Mouse (Mus musculus) kidney, postnatal 0 days (tissue): ENCODE measurements at regions not wholly inside any gene's neighbourhood (a gene's known extent, or its start where the extent isn't known, plus 50 kb on each side); places are given as distances from the start of the nearest gene placed in this dataset.

ENCODE experiments used
- ATAC-seq: fragments of 200-750 bp; cut with Nextera tagmentation; replicated peaks from 2 replicates; pipeline ENCODE4 v1.8.0; 2017; ENCODE audit warnings: low read depth, moderate number of reproducible peaks, moderate TSS enrichment, moderate library complexity; ENCODE audit not compliant: low FRiP score
- DNase-seq: peaks from one replicate; pipeline ENCODE4 v3.0.0-alpha.2; 2016; ENCODE audit warnings: low spot score
- H3K27ac ChIP-seq: fragments of 300-500 bp; sonication (generic); 2 replicates; pipeline ENCODE4 v1.5.1; 2014; ENCODE audit warnings: mild to moderate bottlenecking
- H3K27me3 ChIP-seq: fragments of 300-500 bp; sonication (generic); 2 replicates; pipeline ENCODE4 v1.6.1; 2014; ENCODE audit warnings: low read length, mixed read lengths; ENCODE audit not compliant: insufficient read depth
- H3K36me3 ChIP-seq: fragments of 300-500 bp; sonication (generic); 2 replicates; pipeline ENCODE4 v1.6.1; 2014; ENCODE audit warnings: low read length, mixed read lengths; ENCODE audit not compliant: insufficient read depth
- H3K4me1 ChIP-seq: fragments of 300-500 bp; sonication (generic); replicated peaks from 2 replicates; pipeline ENCODE4 v1.6.1; 2014; ENCODE audit warnings: antibody characterized with exemption, low read length, mixed read lengths; ENCODE audit not compliant: insufficient read depth
- H3K4me2 ChIP-seq: fragments of 300-500 bp; sonication (generic); 2 replicates; pipeline ENCODE4 v1.6.1; 2014; ENCODE audit warnings: mild to moderate bottlenecking, low read length, moderate library complexity, mixed read lengths
- H3K4me3 ChIP-seq: fragments of 300-500 bp; sonication (generic); replicated peaks from 2 replicates; pipeline ENCODE4 v1.5.1; 2014; ENCODE audit warnings: low read depth, low read length
- H3K9ac ChIP-seq: fragments of 300-500 bp; sonication (generic); 2 replicates; pipeline ENCODE4 v1.6.1; 2014; ENCODE audit warnings: low read depth, low read length
- H3K9me3 ChIP-seq: fragments of 300-500 bp; sonication (generic); replicated peaks from 2 replicates; pipeline ENCODE4 v1.6.1; 2016; ENCODE audit warnings: low read length, inconsistent platforms, mixed read lengths
- CTCF ChIP-seq: IDR thresholded peaks from 2 replicates; pipeline ENCODE4 v1.5.1; 2016; ENCODE audit warnings: antibody characterized with exemption, low read depth, mild to moderate bottlenecking, moderate library complexity
- WGBS: fragments of 180-500 bp; shearing (Covaris S2); extraction: QIAGEN DNeasy Blood & Tissue Kit; methylation state at CpG from one replicate; pipeline ENCODE4 v1.1.7; 2014; 5-methylcytosine and 5-hydroxymethylcytosine counted together

DNA sequence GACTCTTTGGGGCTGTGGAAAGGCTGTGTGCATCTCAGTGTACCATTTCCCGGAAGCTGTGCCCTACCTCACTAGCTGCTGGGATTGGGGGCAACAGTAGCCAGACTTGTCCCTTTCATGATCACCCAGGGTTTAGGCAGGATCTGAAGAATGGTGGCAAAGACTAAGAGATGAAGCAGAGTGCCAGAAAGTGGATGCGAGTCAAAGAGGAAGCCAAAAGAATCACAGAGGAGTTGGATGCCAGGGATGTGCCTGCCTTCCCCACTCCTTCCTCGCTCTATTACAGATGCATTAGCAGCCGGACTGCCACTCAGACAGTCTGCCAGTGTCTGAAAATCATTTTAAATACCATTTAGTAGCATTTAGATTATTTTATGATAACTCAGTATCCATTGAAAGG is 271.5 kb upstream of the Slc24a2 start:
- Histone ChIP-seq H3K4me1 (no peaks in the 10 kb centered on the region), H3K27ac (no peak overlapping the region), H3K4me2 (no peak overlapping the region), H3K4me3 (no peak overlapping the region), H3K9me3 (no peaks in the 10 kb centered on the region), H3K36me3 (no peaks in the 10 kb centered on the region), H3K27me3 (no peaks in the 10 kb centered on the region), H3K9ac (no peak overlapping the region)
- ATAC-seq (no peak), DNase-seq (no peak)
- TF ChIP-seq CTCF: no peak
- 91% methylated on average over 4 of the region's 4 CpGs for WGBS

DNA sequence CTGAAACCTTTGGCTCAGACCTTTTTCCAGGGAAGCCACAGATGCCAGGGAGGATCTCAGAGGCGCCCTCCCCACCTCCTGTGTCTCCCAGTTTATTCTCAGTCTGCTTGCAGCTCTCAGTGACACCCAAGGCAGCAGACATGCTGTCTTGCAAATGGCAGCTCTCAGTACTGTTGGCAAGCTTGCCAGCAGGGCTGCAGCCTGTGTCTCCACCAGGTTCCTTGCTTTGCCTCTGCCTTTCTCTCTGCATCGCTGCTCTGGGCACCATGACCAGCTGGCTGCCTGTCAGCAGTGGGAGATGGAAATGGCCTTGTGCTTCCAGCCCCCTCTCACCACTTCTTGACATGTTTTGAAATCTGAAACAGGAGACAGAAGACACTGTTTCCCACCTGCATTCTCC is 270.2 kb upstream of the Slc24a2 start:
- Histone ChIP-seq H3K27ac (no peak overlapping the region), H3K4me2 (no peak overlapping the region), H3K27me3 (no peaks in the 10 kb centered on the region), H3K4me3 (no peak overlapping the region), H3K36me3 (no peaks in the 10 kb centered on the region), H3K9ac (no peak overlapping the region), H3K4me1 (no peaks in the 10 kb centered on the region), H3K9me3 (no peaks in the 10 kb centered on the region)
- WGBS: 56% methylated on average over 2 of the region's 2 CpGs
- DNase-seq (peak; percentile 23), ATAC-seq (no peak)
- no peak for TF ChIP-seq CTCF

DNA sequence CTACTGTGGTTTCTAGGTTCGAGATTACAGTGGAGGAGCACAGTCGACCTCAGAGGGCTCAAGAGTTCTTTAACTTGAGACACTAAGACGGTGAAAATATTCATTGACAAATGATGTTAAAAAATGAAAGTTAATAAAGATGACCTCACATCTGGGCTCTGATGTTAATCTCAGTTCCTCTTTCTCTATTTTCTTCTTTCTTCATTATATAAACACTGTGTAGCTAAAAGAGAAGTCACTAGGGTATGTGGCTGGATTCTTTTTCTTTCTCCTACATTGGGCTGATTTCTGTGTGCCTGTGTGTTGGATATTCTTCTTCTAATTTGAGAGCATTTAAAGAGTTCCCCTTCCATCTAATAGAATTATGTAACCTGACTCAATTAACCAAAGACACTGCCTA is 257.5 kb upstream of the Slc24a2 start:
- no peak for TF ChIP-seq CTCF
- Histone ChIP-seq H3K27ac (no peak overlapping the region), H3K4me3 (no peak overlapping the region), H3K36me3 (no peaks in the 10 kb centered on the region), H3K4me2 (no peak overlapping the region), H3K9ac (no peak overlapping the region), H3K9me3 (no peaks in the 10 kb centered on the region), H3K27me3 (no peaks in the 10 kb centered on the region), H3K4me1 (no peaks in the 10 kb centered on the region)
- no peak for ATAC-seq
- DNase-seq: no peak
- WGBS: 78% methylated on average over 3 of the region's 3 CpGs

DNA sequence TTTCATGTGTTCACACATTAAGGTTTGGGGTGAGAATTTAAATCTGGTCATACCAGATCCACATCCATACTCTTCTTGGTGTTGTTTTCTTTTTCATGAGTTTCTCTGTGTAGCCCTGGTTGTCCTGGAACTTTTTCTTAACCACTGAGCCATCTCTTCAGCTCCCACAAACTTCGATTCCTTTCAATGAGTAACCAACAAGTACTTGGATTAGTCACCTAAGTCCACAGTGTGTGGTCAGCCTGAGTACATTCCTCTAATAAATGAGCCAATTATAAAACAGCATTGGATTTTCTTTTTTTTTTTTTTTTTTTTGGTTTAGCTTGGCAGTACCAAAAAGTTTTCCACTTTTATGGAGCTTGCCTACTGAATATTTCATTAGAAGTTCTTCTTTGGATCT is 245.3 kb upstream of the Slc24a2 start:
- Histone ChIP-seq H3K27me3 (no peaks in the 10 kb centered on the region), H3K4me1 (no peaks in the 10 kb centered on the region), H3K4me3 (no peak overlapping the region), H3K9ac (no peak overlapping the region), H3K27ac (no peak overlapping the region), H3K9me3 (no peaks in the 10 kb centered on the region), H3K4me2 (no peak overlapping the region), H3K36me3 (no peaks in the 10 kb centered on the region)
- no peak for TF ChIP-seq CTCF
- DNase-seq (no peak), ATAC-seq (no peak)
- 77% methylated on average over 1 of the region's 1 CpGs for WGBS

DNA sequence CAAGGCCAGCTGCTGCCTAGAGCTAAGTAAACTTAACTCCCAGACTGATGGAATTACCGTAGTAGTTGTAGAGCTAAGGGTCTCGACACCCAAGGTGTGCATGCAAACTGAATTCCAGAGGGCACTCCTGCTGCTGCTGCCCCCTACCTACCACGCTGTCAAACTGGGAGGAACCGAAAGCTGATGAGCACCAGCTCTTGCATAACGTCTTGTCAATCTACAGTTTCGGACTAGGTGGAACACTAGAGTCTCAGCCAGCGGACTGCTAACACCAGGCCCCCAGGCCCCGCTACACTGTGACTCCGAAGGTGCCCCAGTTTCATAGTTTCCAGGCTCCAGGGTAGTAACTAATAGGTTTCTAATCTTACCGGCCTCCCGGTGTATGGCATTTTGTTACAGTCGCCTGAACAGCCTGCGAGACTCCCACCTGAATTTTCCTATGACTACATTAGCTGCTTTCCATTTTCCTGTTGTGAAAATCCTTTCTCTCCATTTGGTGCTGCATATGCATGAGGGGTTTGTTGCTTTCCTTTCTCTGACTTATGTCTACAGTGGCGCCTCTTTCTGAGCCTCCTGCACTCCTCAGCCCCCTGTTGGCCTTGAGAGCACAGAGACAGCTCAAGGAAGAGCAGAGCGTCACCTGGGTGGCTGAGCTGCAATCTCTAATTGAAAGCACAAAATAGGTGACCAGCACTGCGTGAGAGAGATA is 243.2 kb upstream of the Slc24a2 start:
- no peak for ATAC-seq
- Histone ChIP-seq H3K4me2 (no peak overlapping the region), H3K27me3 (no peaks in the 10 kb centered on the region), H3K36me3 (no peaks in the 10 kb centered on the region), H3K27ac (no peak overlapping the region), H3K9ac (no peak overlapping the region), H3K4me1 (no peaks in the 10 kb centered on the region), H3K4me3 (no peak overlapping the region), H3K9me3 (no peaks in the 10 kb centered on the region)
- no peak for TF ChIP-seq CTCF
- no peak for DNase-seq
- 91% methylated on average over 16 of the region's 16 CpGs for WGBS

DNA sequence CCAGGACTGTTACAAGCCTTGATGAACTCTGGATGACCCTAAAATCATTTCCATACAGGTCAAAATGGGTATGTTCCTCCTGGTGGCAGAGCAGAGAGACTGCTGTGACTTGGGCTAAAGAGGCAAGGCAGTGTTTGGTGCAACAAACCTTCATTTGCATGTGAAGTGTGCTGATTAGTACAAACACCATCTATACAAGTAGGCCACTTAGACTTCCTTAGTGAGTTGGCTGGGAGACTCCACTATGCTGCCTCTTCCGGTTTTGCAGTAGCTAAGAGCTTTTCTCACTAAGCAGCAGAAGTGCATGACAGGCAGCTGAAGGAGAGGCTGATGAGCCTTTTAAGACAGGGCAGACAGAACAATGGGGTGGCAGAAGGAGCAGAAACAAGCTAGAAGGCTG is 242.5 kb upstream of the Slc24a2 start:
- no peak for TF ChIP-seq CTCF
- no peak overlapping the region for H3K4me2 ChIP-seq
- DNase-seq (no peak), ATAC-seq (no peak)
- no peak overlapping the region for H3K9ac ChIP-seq
- no peaks in the 10 kb centered on the region for H3K9me3 ChIP-seq
- no peak overlapping the region for H3K4me3 ChIP-seq
- WGBS: 54% methylated on average over 1 of the region's 1 CpGs
- H3K27me3 ChIP-seq: no peaks in the 10 kb centered on the region
- H3K4me1 ChIP-seq: no peaks in the 10 kb centered on the region
- H3K36me3 ChIP-seq: no peaks in the 10 kb centered on the region
- no peak overlapping the region for H3K27ac ChIP-seq

DNA sequence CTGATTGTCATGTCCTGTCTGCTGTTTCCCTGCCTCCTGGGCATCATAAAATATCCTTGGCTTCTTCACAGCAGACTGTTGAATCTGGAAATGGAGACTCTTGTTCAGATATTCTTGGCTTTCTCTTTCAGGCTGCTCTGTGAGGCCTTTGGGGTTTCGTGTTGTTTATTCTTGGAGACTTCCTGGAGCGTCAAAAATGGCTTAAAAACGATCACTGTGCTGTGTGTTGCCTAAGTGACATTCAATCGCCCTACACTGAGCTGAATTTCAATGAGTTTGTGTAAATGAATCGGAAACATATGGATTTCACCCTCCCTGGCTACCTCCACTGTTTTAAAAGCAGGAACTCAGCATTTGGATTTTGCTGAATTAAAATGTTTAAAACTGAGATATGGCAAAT is 241.1 kb upstream of the Slc24a2 start:
- 35% methylated on average over 5 of the region's 5 CpGs for WGBS
- ATAC-seq (no peak), DNase-seq (no peak)
- Histone ChIP-seq H3K4me1 (no peaks in the 10 kb centered on the region), H3K36me3 (no peaks in the 10 kb centered on the region), H3K9ac (no peak overlapping the region), H3K27ac (no peak overlapping the region), H3K9me3 (no peaks in the 10 kb centered on the region), H3K27me3 (no peaks in the 10 kb centered on the region), H3K4me3 (no peak overlapping the region), H3K4me2 (no peak overlapping the region)
- TF ChIP-seq CTCF: no peak
